Mouse (Mus musculus): ENCODE measurements at regions not wholly inside any gene's neighbourhood (a gene's known extent, or its start where the extent isn't known, plus 50 kb on each side); places are given as distances from the start of the nearest gene placed in this dataset.

GRCm38 (mm10) chr1:57684387-57685162 lies 89.4 kb upstream of the Spats2l start:
- H3K9ac ChIP-seq (ENCODE audit: low read depth, low read length), result no peak overlapping the region
- no peaks in the 10 kb centered on the region for H3K36me3 ChIP-seq (ENCODE audit: control insufficient read depth, insufficient read depth)
- H3K4me2 ChIP-seq (replicated peaks; ENCODE audit: low read depth), result no peak overlapping the region
- 64% methylated on average over 14 of the region's 14 CpGs for WGBS
- no peak overlapping the region for H3K27ac ChIP-seq (ENCODE audit: low read depth, low read length)
- H3K9me3 ChIP-seq (ENCODE audit: control insufficient read depth), result no peaks in the 10 kb centered on the region
- TF ChIP-seq CTCF (IDR thresholded peaks at IDR 0.05; ENCODE audit: low read depth), result no peak
- ATAC-seq, result no peak
- H3K4me1 ChIP-seq (replicated peaks; ENCODE audit: control insufficient read depth, insufficient read depth, low read length), result no peaks in the 10 kb centered on the region
- no peak overlapping the region for H3K4me3 ChIP-seq (ENCODE audit: low read depth, low read length)
- H3K27me3 ChIP-seq (replicated peaks; ENCODE audit: control insufficient read depth, insufficient read depth, low read length), result no peaks in the 10 kb centered on the region

- ATAC-seq, result no peak
- Histone ChIP-seq H3K27me3 (replicated peaks; ENCODE audit: control insufficient read depth, insufficient read depth, low read length) (no peaks in the 10 kb centered on the region), H3K27ac (ENCODE audit: low read depth, low read length) (no peak overlapping the region), H3K36me3 (ENCODE audit: control insufficient read depth, insufficient read depth) (no peaks in the 10 kb centered on the region), H3K9ac (ENCODE audit: low read depth, low read length) (no peak overlapping the region), H3K9me3 (ENCODE audit: control insufficient read depth) (0 out of 2 replicates have a peak, but pooled peaks cover 3% of the 10 kb centered on the region), H3K4me1 (replicated peaks; ENCODE audit: control insufficient read depth, insufficient read depth, low read length) (no peaks in the 10 kb centered on the region), H3K4me3 (ENCODE audit: low read depth, low read length) (no peak overlapping the region), H3K4me2 (replicated peaks; ENCODE audit: low read depth) (no peak overlapping the region)
- TF ChIP-seq CTCF (IDR thresholded peaks at IDR 0.05; ENCODE audit: low read depth), result no peak
Observed at GRCm38 (mm10) chr1:57689253-57689652, 84.7 kb upstream of the Spats2l start.

GRCm38 (mm10) chr1:57707906-57708305 lies 66.1 kb upstream of the Spats2l start:
- no peak overlapping the region for H3K27ac ChIP-seq (ENCODE audit: low read depth, low read length)
- no peak overlapping the region for H3K4me3 ChIP-seq (ENCODE audit: low read depth, low read length)
- no peak overlapping the region for H3K9ac ChIP-seq (ENCODE audit: low read depth, low read length)
- ATAC-seq, result no peak
- no peaks in the 10 kb centered on the region for H3K4me1 ChIP-seq (replicated peaks; ENCODE audit: control insufficient read depth, insufficient read depth, low read length)
- TF ChIP-seq CTCF (IDR thresholded peaks at IDR 0.05; ENCODE audit: low read depth), result no peak
- H3K4me2 ChIP-seq (replicated peaks; ENCODE audit: low read depth), result no peak overlapping the region
- no peaks in the 10 kb centered on the region for H3K36me3 ChIP-seq (ENCODE audit: control insufficient read depth, insufficient read depth)
- 72% methylated on average over 4 of the region's 4 CpGs for WGBS
- no peaks in the 10 kb centered on the region for H3K27me3 ChIP-seq (replicated peaks; ENCODE audit: control insufficient read depth, insufficient read depth, low read length)
- no peaks in the 10 kb centered on the region for H3K9me3 ChIP-seq (ENCODE audit: control insufficient read depth)

GRCm38 (mm10) chr1:57712916-57713503 lies 61.0 kb upstream of the Spats2l start:
- no peaks in the 10 kb centered on the region for H3K27me3 ChIP-seq (replicated peaks; ENCODE audit: control insufficient read depth, insufficient read depth, low read length)
- no peak overlapping the region for H3K4me2 ChIP-seq (replicated peaks; ENCODE audit: low read depth)
- no peak overlapping the region for H3K4me3 ChIP-seq (ENCODE audit: low read depth, low read length)
- 48% methylated on average over 5 of the region's 5 CpGs for WGBS
- no peak overlapping the region for H3K9ac ChIP-seq (ENCODE audit: low read depth, low read length)
- no peaks in the 10 kb centered on the region for H3K36me3 ChIP-seq (ENCODE audit: control insufficient read depth, insufficient read depth)
- no peak overlapping the region for H3K27ac ChIP-seq (ENCODE audit: low read depth, low read length)
- no peak for ATAC-seq
- H3K9me3 ChIP-seq (ENCODE audit: control insufficient read depth), result no peaks in the 10 kb centered on the region
- TF ChIP-seq CTCF (IDR thresholded peaks at IDR 0.05; ENCODE audit: low read depth), result no peak
- H3K4me1 ChIP-seq (replicated peaks; ENCODE audit: control insufficient read depth, insufficient read depth, low read length), result no peaks in the 10 kb centered on the region; the same call in 1 of the 2 replicates

GRCm38 (mm10) chr1:57717139-57717800 lies 56.7 kb upstream of the Spats2l start:
- H3K36me3 ChIP-seq (ENCODE audit: control insufficient read depth, insufficient read depth), result no peaks in the 10 kb centered on the region
- H3K9me3 ChIP-seq (ENCODE audit: control insufficient read depth), result no peaks in the 10 kb centered on the region
- no peak overlapping the region for H3K27ac ChIP-seq (ENCODE audit: low read depth, low read length)
- no peak for ATAC-seq
- no peak overlapping the region for H3K4me3 ChIP-seq (ENCODE audit: low read depth, low read length)
- no peak for TF ChIP-seq CTCF (IDR thresholded peaks at IDR 0.05; ENCODE audit: low read depth)
- H3K4me1 ChIP-seq (replicated peaks; ENCODE audit: control insufficient read depth, insufficient read depth, low read length), result no peaks in the 10 kb centered on the region; the same call in 1 of the 2 replicates
- no peak overlapping the region for H3K4me2 ChIP-seq (replicated peaks; ENCODE audit: low read depth)
- H3K27me3 ChIP-seq (replicated peaks; ENCODE audit: control insufficient read depth, insufficient read depth, low read length), result no peaks in the 10 kb centered on the region
- H3K9ac ChIP-seq (ENCODE audit: low read depth, low read length), result no peak overlapping the region
- 45% methylated on average over 5 of the region's 5 CpGs for WGBS

- WGBS, result 75% methylated on average over 7 of the region's 7 CpGs
- no peak for TF ChIP-seq CTCF (IDR thresholded peaks at IDR 0.05; ENCODE audit: low read depth)
- no peak for ATAC-seq
- Histone ChIP-seq H3K27me3 (replicated peaks; ENCODE audit: control insufficient read depth, insufficient read depth, low read length) (no peaks in the 10 kb centered on the region), H3K9ac (ENCODE audit: low read depth, low read length) (no peak overlapping the region), H3K4me3 (ENCODE audit: low read depth, low read length) (no peak overlapping the region), H3K27ac (ENCODE audit: low read depth, low read length) (no peak overlapping the region), H3K4me2 (replicated peaks; ENCODE audit: low read depth) (no peak overlapping the region), H3K36me3 (ENCODE audit: control insufficient read depth, insufficient read depth) (no peaks in the 10 kb centered on the region), H3K9me3 (ENCODE audit: control insufficient read depth) (no peaks in the 10 kb centered on the region), H3K4me1 (replicated peaks; ENCODE audit: control insufficient read depth, insufficient read depth, low read length) (no peaks in the 10 kb centered on the region; the same call in 1 of the 2 replicates)
Observed at GRCm38 (mm10) chr1:57718409-57718808, 55.6 kb upstream of the Spats2l start.
